24 mouse cellular contexts compared by ENCODE assay signal in genomic region chr16:25977210-25977609, GRCm38 (mm10).
"Had no signal": no experiment of that assay in that cellular context is flagged by ENCODE, and none has a peak within 500 bp of the region (broad histone marks: within the 10 kb centered on the region; RNA-seq: fewer than 3 reads in every experiment).

No protein-coding gene starts in this region.

- ATAC-seq: intestine, embryonic 15.5 days; liver, embryonic 12.5 days had no signal

- H3K36me3 ChIP-seq: intestine, embryonic 15.5 days; kidney, embryonic 15.5 days; limb, embryonic 12.5 days; liver, embryonic 12.5 days; liver, embryonic 15.5 days; lung, embryonic 15.5 days; midbrain, embryonic 10.5 days; neural tube, embryonic 12.5 days had no signal

- H3K4me3 ChIP-seq: intestine, embryonic 15.5 days; kidney, embryonic 15.5 days; left cerebral cortex, adult 2 months; limb, embryonic 12.5 days; liver, embryonic 12.5 days; liver, embryonic 15.5 days; lung, embryonic 15.5 days; megakaryocyte, embryonic 14.5 days; midbrain, embryonic 10.5 days; neural tube, embryonic 12.5 days had no signal

- H3K4me1 ChIP-seq: intestine, embryonic 15.5 days; kidney, embryonic 15.5 days; limb, embryonic 12.5 days; liver, embryonic 12.5 days; liver, embryonic 15.5 days; lung, embryonic 15.5 days; midbrain, embryonic 10.5 days; neural tube, embryonic 12.5 days had no signal

- H3K9me3 ChIP-seq: intestine, embryonic 15.5 days; kidney, embryonic 15.5 days; limb, embryonic 12.5 days; liver, embryonic 12.5 days; liver, embryonic 15.5 days; lung, embryonic 15.5 days; megakaryocyte, embryonic 14.5 days; midbrain, embryonic 10.5 days; neural tube, embryonic 12.5 days had no signal

- H3K27me3 ChIP-seq: intestine, embryonic 15.5 days; kidney, embryonic 15.5 days; limb, embryonic 12.5 days; liver, embryonic 12.5 days; liver, embryonic 15.5 days; lung, embryonic 15.5 days; megakaryocyte, embryonic 14.5 days; neural tube, embryonic 12.5 days had no signal

- H3K9ac ChIP-seq: intestine, embryonic 15.5 days; kidney, embryonic 15.5 days; limb, embryonic 12.5 days; liver, embryonic 12.5 days; liver, embryonic 15.5 days; lung, embryonic 15.5 days; neural tube, embryonic 12.5 days had no signal

- DNase-seq: kidney, adult 11 months; kidney, adult 8-10 months; kidney, postnatal 10 days; kidney, postnatal 36 days; layer of hippocampus, postnatal 36 days; liver; lung, adult 18-20 months; lung, postnatal 10 days; lung, postnatal 36 days; midbrain, embryonic 14.5 days; retina, postnatal 1 day; thymus, adult 2 months; thymus, postnatal 14 days; thymus, postnatal 4 days had no signal

- H3K4me2 ChIP-seq: intestine, embryonic 15.5 days; kidney, embryonic 15.5 days; limb, embryonic 12.5 days; liver, embryonic 12.5 days; liver, embryonic 15.5 days; lung, embryonic 15.5 days; neural tube, embryonic 12.5 days had no signal

- H3K27ac ChIP-seq: intestine, embryonic 15.5 days; kidney, embryonic 15.5 days; left cerebral cortex, adult 2 months; limb, embryonic 12.5 days; liver, embryonic 12.5 days; liver, embryonic 15.5 days; lung, embryonic 15.5 days; midbrain, embryonic 10.5 days; neural tube, embryonic 12.5 days had no signal
